Mouse (Mus musculus): ENCODE results near the gene Pola1.

The Pola1 gene

DNA sequence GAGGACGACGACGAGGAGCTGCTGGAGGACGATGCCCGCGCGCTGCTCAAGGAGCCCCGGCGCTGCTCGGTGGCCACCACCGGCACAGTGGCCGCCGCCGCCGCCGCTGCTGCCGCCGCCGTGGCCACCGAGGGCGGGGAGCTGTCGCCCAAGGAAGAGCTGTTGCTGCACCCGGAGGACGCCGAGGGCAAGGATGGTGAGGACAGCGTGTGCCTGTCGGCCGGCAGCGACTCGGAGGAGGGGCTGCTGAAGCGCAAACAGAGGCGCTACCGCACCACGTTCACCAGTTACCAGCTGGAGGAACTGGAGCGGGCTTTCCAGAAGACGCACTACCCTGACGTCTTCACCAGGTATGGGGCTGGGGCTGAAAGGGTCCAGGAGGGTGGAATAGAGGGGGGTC is 342.9 kb downstream of the Pola1 start:
- no peak for DNase-seq (ENCODE audit: low spot score in 2 of 2)

DNA sequence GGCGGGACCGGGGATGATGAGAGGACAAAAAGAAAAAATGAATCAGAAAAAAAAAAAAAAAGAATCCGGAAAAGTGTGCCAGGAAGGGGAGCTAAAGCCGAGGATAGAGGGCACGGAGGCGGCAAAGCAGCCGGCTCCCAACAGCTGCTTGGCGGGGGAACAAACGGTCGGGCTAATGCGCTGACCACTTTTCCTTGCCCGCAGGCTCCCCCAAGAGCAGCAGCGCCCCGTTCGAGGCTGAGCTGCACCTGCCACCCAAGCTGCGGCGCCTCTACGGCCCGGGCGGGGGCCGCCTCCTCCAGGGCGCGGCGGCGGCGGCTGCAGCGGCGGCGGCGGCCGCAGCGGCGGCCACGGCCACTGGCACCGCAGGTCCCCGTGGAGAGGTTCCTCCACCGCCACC is 343.6 kb downstream of the Pola1 start:
- DNase-seq (ENCODE audit: low spot score in 2 of 2) = no peak

DNA sequence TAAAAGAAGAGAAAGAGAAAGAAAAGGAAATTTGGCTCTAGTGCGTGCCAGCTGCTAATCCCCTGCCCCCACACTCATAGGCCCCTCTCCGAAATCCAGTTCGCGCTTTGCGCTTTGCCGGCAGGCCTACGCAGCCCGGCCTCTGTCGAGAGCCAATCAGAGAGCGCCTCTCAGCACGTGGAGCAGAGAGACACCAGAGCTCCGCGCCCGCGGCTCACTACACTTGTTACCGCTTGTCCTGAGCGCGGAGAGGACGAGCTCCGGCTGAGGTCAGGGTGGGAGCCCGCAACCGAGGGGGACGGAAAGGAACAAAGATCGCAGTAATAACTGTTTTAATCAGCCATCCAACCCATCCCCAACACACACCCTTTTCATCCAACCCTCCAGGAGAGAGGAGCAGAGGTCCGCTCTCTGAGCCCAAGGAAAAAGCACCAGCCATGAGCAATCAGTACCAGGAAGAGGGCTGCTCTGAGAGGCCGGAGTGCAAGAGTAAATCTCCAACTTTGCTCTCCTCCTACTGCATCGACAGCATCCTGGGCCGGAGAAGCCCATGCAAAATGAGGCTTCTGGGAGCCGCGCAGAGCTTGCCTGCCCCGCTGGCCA is 345.6 kb downstream of the Pola1 start, which contains the start of gene Arx:
Gene Arx (plus strand): TSS at position 155 of the 603 bp plus-strand sequence.
- DNase-seq (ENCODE audit: low spot score in 2 of 2) = peak; percentile 43 to 57

DNA sequence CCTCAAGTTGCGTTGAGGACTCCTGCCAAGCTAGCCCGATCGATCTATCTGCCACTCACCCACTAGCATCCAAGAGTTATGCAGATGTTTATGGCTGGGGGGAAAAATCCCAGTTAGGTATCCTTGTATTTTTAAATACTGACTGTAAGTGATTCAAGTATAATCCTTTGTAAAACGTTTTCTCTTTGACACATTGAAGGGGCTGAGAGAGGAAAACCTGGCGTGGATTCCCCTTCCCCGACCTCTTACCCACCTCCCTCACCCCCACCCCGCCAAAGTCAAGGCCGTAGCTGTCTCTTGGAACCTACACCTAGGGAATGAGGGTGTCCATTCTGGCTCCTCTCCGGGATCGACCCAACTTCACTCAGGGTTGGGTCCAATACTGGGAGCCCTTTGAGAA is 346.9 kb downstream of the Pola1 start:
- no peak for DNase-seq (ENCODE audit: low spot score in 2 of 2)

DNA sequence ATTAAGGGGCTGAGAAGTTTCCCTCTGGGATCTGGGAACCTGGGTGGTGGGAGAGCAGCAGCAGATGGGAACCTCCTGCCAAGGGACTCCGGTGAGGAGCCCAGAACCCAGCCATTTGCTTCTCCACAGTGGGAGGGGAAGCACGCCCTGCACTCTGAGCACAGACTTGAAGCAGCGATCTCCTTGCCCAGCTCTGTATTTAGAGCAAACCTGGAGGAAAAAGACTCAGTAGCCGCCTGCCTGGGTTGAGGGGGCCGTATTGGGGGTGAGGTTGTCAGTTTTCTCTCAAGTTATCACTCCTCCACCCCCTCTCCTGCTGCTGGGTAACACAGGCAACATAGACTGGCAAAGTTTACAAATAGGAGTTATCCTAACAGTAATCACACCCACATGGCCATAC is 350.2 kb downstream of the Pola1 start:
- DNase-seq (ENCODE audit: low spot score in 2 of 2) = no peak

DNA sequence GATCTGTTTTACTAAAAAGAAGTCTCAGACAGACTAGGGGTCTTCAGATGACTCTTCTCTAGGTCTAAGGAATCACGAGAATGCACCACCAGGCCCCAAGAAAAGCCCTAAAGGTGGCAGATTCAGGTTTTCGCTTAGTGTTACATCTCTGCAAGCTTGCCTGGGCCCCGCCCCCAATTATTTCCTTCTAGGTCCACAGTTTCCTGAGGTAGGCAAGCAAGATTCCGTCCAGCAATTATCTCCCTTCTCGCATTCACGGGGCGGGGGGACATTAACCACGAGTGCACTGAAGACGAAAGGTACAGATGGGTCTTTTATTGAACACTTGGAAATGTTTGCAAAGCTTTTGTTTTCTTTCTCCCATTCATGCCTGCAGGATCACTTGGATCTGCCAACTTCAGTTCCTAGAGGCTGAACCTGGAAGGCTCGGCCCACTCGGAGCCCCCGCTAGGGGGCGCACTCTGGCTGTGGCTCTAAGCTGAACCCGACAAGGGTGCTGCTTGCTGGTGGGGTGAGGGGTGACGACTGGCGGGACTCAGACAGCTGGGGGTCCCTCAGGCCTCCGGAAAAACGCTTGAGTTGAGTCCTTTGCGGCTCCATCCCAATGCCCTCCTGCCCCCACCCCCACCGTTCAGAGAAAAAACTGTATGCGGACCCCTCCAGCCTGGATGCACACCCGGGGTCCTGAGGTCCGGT is 350.8 kb downstream of the Pola1 start:
- peak in 1 of 2 experiments; percentile 42 for DNase-seq (ENCODE audit: low spot score in 2 of 2)

DNA sequence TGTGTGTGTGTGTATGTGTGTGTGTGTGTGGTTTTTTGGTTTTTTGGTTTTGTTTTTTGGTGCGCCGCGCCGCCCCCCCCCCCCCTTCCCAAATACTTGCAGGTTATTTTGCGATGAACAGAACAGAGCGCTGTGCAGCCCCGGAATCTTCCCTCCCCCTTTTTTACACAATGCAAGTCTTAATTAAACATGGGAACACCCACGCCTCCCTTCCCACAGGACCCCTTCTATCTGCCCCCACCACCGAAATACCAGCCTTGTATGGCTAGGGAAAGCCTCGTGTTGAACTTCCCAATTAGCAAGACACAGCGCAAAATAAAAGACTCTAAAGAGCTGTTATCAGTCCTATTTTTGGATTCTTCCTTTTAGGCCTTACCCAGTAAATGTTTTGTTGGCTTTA is 352.0 kb downstream of the Pola1 start:
- no peak for DNase-seq (ENCODE audit: low spot score in 2 of 2)

DNA sequence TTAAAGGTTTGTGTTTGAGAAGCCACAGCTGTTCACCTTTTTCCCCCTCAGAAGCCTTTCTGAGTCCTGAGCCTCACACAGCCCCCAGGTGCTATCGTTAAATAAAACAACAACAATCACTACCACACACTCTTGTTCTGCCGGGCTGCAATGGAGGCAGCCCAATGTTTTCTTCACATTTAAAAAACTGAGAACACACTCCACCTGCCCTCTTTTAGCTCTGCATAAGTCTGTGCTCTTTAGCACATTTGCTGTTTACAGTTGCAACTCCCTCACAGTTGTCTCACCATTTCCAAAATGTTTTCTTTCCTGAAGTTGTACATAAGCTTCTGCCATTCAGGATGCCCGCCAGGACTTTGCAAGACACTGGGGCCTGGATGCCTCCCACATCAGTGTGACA is 356.3 kb downstream of the Pola1 start:
- no peak for DNase-seq (ENCODE audit: low spot score in 2 of 2)

Data from left cerebral cortex, adult 9 months (tissue).